Mouse (Mus musculus) stomach, postnatal 0 days (tissue): ENCODE measurements around the gene Hist1h1c.

Source experiments
- CTCF ChIP-seq: IDR thresholded peaks from 2 replicates; pipeline ENCODE4 v1.5.1; 2016; ENCODE audit warnings: antibody characterized with exemption, low read depth, mild to moderate bottlenecking, moderate library complexity
- EP300 ChIP-seq: optimal IDR thresholded peaks from 2 replicates; pipeline ENCODE3; 2016; ENCODE audit warnings: antibody characterized with exemption

DNA sequence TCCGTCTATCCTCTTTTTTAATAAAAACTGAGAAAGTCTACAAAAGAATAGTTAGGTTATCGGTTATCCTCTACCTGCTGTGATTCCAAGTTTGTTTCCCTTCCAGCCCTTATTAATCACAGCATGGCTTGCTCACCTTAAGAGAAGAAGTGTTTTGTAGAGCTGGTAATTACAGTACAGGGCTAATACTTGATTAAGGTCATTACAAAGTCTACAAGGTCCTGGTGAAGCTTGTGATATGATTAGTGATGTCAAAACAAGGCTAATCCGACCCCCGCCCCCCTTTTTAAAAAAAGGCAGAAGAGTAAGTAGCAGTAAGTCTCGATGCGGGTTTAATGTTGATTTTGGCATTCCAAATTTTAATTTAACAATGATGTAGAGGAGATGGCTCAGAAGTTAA, 39.6 kb upstream of the Hist1h1c start:
- TF ChIP-seq CTCF (no peak), EP300 (no peak)
